Mouse (Mus musculus) heart, embryonic 12.5 days (tissue): ENCODE data around the gene Dusp11. TPM values are rescaled to one million over a fixed set of nuclear protein-coding genes. Genes with fewer than 3 reads are reported as not detected.
"Not testable (repeated sequence)": the region's sequence is repeated elsewhere in the genome, so short reads cannot be mapped to it uniquely, and the experiment has no call there.

ENCODE experiments used
- ATAC-seq: fragments of 200-750 bp; cut with Nextera tagmentation; 2 replicates; pipeline ENCODE4 v1.8.0; 2017; ENCODE audit warnings: moderate TSS enrichment, moderate library complexity; ENCODE audit not compliant: insufficient number of reproducible peaks, low FRiP score
- H3K27ac ChIP-seq: fragments of 300-500 bp; sonication (generic); 2 replicates; pipeline ENCODE4 v1.5.1; 2016; ENCODE audit warnings: mild to moderate bottlenecking, moderate library complexity; ENCODE audit not compliant: poor library complexity, severe bottlenecking
- H3K27me3 ChIP-seq: fragments of 300-500 bp; sonication (generic); replicated peaks from 2 replicates; pipeline ENCODE4 v1.6.1; 2016; ENCODE audit warnings: mild to moderate bottlenecking, moderate library complexity
- H3K36me3 ChIP-seq: fragments of 300-500 bp; sonication (generic); 2 replicates; pipeline ENCODE4 v1.6.1; 2016; ENCODE audit warnings: mild to moderate bottlenecking, moderate library complexity
- H3K4me1 ChIP-seq: fragments of 300-500 bp; sonication (generic); replicated peaks from 2 replicates; pipeline ENCODE4 v1.6.1; 2016; ENCODE audit warnings: mild to moderate bottlenecking
- H3K4me2 ChIP-seq: fragments of 300-500 bp; sonication (generic); 2 replicates; pipeline ENCODE4 v1.6.1; 2016; ENCODE audit warnings: mild to moderate bottlenecking, moderate library complexity
- H3K4me3 ChIP-seq: fragments of 300-500 bp; sonication (generic); 2 replicates; pipeline ENCODE4 v1.5.1; 2016; ENCODE audit warnings: mild to moderate bottlenecking
- H3K9ac ChIP-seq: fragments of 300-500 bp; sonication (generic); 2 replicates; pipeline ENCODE4 v1.6.1; 2016; ENCODE audit warnings: mild to moderate bottlenecking, moderate library complexity
- H3K9me3 ChIP-seq: fragments of 300-500 bp; sonication (generic); replicated peaks from 2 replicates; pipeline ENCODE4 v1.6.1; 2016; ENCODE audit warnings: mild to moderate bottlenecking, moderate library complexity
- WGBS: fragments of 180-500 bp; shearing (Covaris S2); methylation state at CpG from one replicate; pipeline ENCODE4 v1.1.7; 2016; 5-methylcytosine and 5-hydroxymethylcytosine counted together
- polyA plus RNA-seq: library from polyadenylated mRNA; unstranded; fragments of >200 nt; fragmentation: Nextera tagmentation; extraction: Ambion mirVana; gene quantifications from 2 replicates; pipeline ENCODE4 v1.2.1, GENCODE M21; 2016

Gene Dusp11
- polyA plus RNA-seq, 1 experiment from 2014 or later, result 51.4 TPM

GRCm38 (mm10) chr6:85915141-85915538, 46.3 kb downstream of the Dusp11 start:
- Histone ChIP-seq H3K4me1 (peaks cover 10% of the 10 kb centered on the region), H3K4me2 (peak overlapping the region; percentile 88), H3K9ac (peak overlapping the region; percentile 81), H3K9me3 (no peaks in the 10 kb centered on the region), H3K4me3 (peak overlapping the region; percentile 67), H3K27me3 (no peaks in the 10 kb centered on the region), H3K36me3 (no peaks in the 10 kb centered on the region), H3K27ac (peak overlapping the region; percentile 85)
- ATAC-seq, result no peak
- 3% methylated on average over 11 of the region's 11 CpGs for WGBS

- no peak within 1 kb of the TSS for H3K4me3 ChIP-seq
- H3K9ac ChIP-seq, result no peak within 1 kb of the TSS
- no peaks in the 10 kb centered on the region for H3K27me3 ChIP-seq
- no peaks in the 10 kb centered on the region for H3K9me3 ChIP-seq
- no peak within 1 kb of the TSS for H3K27ac ChIP-seq
- ATAC-seq, result no peak
- H3K4me1 ChIP-seq, result peaks cover 10% of the 10 kb centered on the region
- no peaks in the 10 kb centered on the region for H3K36me3 ChIP-seq
- no peak within 1 kb of the TSS for H3K4me2 ChIP-seq
- WGBS, result 86% methylated on average over 3 of the region's 3 CpGs
Measured at GRCm38 (mm10) chr6:85911587-85911986, 49.9 kb downstream of the Dusp11 start, which contains the start of gene Tprkb. Tprkb (plus strand) TSS chr6:85911865.

GRCm38 (mm10) chr6:85909704-85910103, 51.8 kb downstream of the Dusp11 start:
- WGBS, result 86% methylated on average over 1 of the region's 1 CpGs
- ATAC-seq, result no peak
- Histone ChIP-seq H3K9ac (no peak overlapping the region), H3K27ac (no peak overlapping the region), H3K27me3 (no peaks in the 10 kb centered on the region), H3K4me3 (no peak overlapping the region), H3K9me3 (no peaks in the 10 kb centered on the region), H3K36me3 (no peaks in the 10 kb centered on the region), H3K4me2 (no peak overlapping the region), H3K4me1 (peaks cover 2% of the 10 kb centered on the region)

GRCm38 (mm10) chr6:85908341-85908740, 53.1 kb downstream of the Dusp11 start:
- Histone ChIP-seq H3K4me1 (no peaks in the 10 kb centered on the region), H3K27ac (no peak overlapping the region), H3K36me3 (no peaks in the 10 kb centered on the region), H3K9me3 (no peaks in the 10 kb centered on the region), H3K27me3 (no peaks in the 10 kb centered on the region), H3K9ac (no peak overlapping the region), H3K4me3 (no peak overlapping the region), H3K4me2 (no peak overlapping the region)
- ATAC-seq, result no peak
- WGBS, result 59% methylated on average over 3 of the region's 3 CpGs

- H3K9ac ChIP-seq, H3K27me3 ChIP-seq, H3K4me1 ChIP-seq, H3K36me3 ChIP-seq, H3K4me3 ChIP-seq, H3K27ac ChIP-seq, ATAC-seq, H3K4me2 ChIP-seq, H3K9me3 ChIP-seq: not testable (repeated sequence)
- WGBS, result 65% methylated on average over 2 of the region's 2 CpGs
Measured at GRCm38 (mm10) chr6:85906911-85907351, 54.5 kb downstream of the Dusp11 start.

GRCm38 (mm10) chr6:85904642-85905061, 56.8 kb downstream of the Dusp11 start, which contains the start of gene Nat8f4:
Nat8f4 (minus strand) TSS chr6:85904884.
- H3K27ac ChIP-seq, H3K36me3 ChIP-seq, H3K27me3 ChIP-seq, H3K9me3 ChIP-seq, H3K9ac ChIP-seq, H3K4me1 ChIP-seq: not testable (repeated sequence)
- H3K4me2 ChIP-seq, result peak within 1 kb of the TSS; percentile 61
- ATAC-seq, result 0 out of 2 replicates have a peak, but pooled peaks have one; percentile 71
- WGBS, result 15% methylated on average over 20 of the region's 20 CpGs
- peak within 1 kb of the TSS; percentile 42 for H3K4me3 ChIP-seq

- Histone ChIP-seq H3K9ac (no peak overlapping the region), H3K27ac (no peak overlapping the region), H3K4me2 (no peak overlapping the region), H3K4me1 (no peaks in the 10 kb centered on the region), H3K27me3 (no peaks in the 10 kb centered on the region), H3K36me3 (no peaks in the 10 kb centered on the region), H3K9me3 (no peaks in the 10 kb centered on the region), H3K4me3 (no peak overlapping the region)
- no peak for ATAC-seq
- WGBS, result 77% methylated on average over 2 of the region's 2 CpGs
Measured at GRCm38 (mm10) chr6:85902303-85902702, 59.2 kb downstream of the Dusp11 start.

- not testable (repeated sequence) for ATAC-seq, H3K27ac ChIP-seq
- 71% methylated on average over 7 of the region's 8 CpGs for WGBS
Measured at GRCm38 (mm10) chr6:85898596-85899475, 62.6 kb downstream of the Dusp11 start.

GRCm38 (mm10) chr6:85895061-85895648, 66.3 kb downstream of the Dusp11 start:
- not testable (repeated sequence) for H3K36me3 ChIP-seq, ATAC-seq, H3K27ac ChIP-seq, H3K9ac ChIP-seq, H3K4me3 ChIP-seq, H3K4me1 ChIP-seq, H3K4me2 ChIP-seq, H3K27me3 ChIP-seq
- 69% methylated on average over 25 of the region's 25 CpGs for WGBS
- H3K9me3 ChIP-seq, result peaks cover 14% of the 10 kb centered on the region

More at GRCm38 (mm10) chr6:85898596-85899475, 62.6 kb downstream of the Dusp11 start:
- H3K27me3 ChIP-seq, H3K9me3 ChIP-seq, H3K4me1 ChIP-seq, H3K9ac ChIP-seq, H3K36me3 ChIP-seq, H3K4me3 ChIP-seq, H3K4me2 ChIP-seq: not testable (repeated sequence)
